Mouse (Mus musculus): ENCODE data around the gene Smarca2. TPM values are rescaled to one million over a fixed set of nuclear protein-coding genes. Genes with fewer than 3 reads are reported as not detected.
A peak's percentile ranks its signal among the peaks of the same experiment; 100 is the strongest.
"Not testable (repeated sequence)": the region's sequence is repeated elsewhere in the genome, so short reads cannot be mapped to it uniquely, and the experiment has no call there.

Gene Smarca2
- polyA plus RNA-seq, 1 experiment = 8.1 TPM

DNA sequence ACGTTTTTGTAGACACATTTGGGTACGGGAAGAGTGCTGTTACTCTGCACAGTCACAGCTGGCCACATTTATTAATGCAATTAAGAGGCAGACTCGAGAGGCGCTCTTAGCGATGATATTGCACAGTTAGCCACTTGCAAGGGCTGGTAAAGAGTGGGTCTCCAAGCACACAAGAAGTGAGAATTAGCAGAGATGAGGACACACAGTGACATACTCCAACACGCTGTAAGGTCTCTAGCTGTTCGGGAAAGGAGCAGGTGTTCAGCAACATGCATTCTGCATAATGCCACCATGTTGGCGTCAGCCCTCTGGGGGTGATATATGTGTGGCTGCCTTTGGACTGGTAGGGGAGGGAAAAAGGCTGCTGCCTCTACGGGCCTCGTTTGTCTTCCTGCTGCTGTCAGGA, 129.9 kb downstream of the Smarca2 start:
- 79% methylated on average over 10 of the region's 10 CpGs for WGBS

DNA sequence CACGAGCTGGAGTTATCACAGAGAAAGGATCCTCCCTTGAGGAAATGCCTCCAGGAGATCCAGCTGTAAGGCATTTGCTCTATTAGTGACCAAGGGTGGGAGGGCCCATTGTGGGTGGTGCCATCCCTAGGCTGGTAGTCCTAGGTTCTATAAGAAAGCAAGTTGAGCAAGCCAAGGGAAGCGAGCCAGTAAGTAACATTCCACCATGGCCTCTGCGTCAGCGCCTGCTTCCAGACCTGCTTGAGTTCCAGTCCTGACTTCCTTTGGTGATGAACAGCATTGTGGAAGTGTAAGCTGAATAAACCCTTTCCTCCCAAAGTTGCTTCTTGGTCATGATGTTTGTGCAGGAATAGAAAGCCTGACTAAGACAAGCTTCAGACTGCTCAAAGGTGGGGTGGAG, 140.2 kb downstream of the Smarca2 start:
- WGBS = 87% methylated on average over 4 of the region's 4 CpGs
- not testable (repeated sequence) for DNase-seq (ENCODE audit: low read depth, low spot score)

More for the DNA sequence above, 129.9 kb downstream of the Smarca2 start:
- no peak for DNase-seq (ENCODE audit: low read depth, low spot score)

DNA sequence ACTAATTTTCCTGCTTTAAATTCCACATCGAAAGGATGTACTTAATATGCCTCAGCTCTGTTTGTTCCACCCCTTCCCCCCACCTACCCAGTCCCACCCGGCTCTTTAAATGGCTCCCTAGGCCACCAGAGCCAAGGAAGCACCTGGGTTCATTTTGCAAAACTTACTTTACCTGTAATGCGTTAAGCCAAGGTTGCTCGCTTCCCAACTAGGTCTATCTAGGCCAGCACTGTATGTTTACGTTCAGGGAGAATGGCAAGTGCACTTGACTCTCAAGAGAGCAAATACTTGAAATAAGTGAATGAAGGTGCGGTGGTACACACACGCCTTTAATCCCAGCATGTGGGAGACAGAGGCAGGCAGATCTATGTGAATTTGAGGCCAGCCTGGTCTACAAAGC, 140.7 kb downstream of the Smarca2 start:
- WGBS = 94% methylated on average over 7 of the region's 7 CpGs
- no peak for DNase-seq (ENCODE audit: low read depth, low spot score)

DNA sequence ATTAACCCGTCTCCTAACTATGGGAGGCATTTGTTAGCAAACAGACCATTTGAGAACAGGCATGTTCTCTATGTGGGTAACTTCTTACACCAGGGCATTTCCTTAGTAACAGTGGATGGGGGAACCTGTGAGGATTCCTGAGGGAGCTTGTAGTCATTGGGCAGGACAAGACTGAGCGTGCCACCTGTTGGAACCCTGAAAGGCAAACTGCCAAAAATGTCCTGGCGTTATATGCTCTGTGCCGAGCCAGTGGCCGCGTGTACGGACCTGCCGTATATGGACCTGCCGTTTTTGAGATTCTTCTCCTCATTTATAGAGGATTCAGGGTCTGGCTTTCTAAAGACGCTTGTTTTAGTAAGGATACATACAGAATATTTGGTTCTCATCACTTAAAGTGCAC, 141.4 kb downstream of the Smarca2 start:
- no peak for DNase-seq (ENCODE audit: low read depth, low spot score)
- 61% methylated on average over 10 of the region's 10 CpGs for WGBS

DNA sequence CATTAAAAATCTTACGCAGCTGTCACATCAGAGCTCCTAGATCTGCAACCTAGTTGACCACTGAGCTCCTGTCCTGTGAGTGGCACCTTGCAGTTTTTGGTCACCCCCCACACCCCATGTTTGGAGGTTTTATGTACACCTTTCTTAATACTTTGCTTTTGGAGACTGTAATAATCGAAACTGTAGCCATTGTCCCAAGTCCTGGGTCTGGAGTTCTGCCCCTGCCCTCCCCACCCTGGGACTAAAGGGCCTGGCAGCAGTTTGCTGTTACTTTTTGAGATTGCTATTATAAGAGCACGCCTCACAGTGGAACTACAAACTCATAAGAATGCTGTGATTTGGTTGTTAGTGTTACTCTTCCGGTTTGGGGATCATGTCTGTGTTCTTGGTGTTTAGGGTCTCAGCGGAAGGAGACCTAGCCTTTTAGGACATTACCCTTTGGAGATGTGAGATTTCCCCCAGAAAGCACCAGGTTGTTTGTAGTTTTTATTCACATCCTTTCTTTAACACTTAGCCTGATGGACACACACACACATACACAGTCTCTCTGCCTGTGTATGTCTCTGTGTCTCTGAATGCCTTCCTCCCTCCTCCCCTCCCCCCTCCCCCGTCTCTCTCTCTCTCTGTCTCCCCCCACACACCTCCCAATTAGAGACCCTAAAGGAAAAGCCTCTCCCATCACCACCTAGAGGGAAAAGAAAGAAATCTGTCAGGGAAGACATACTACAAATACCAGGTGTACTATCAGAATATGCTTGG, 142.0 kb downstream of the Smarca2 start:
- WGBS = 38% methylated on average over 6 of the region's 6 CpGs
- no peak for DNase-seq (ENCODE audit: low read depth, low spot score)

DNA sequence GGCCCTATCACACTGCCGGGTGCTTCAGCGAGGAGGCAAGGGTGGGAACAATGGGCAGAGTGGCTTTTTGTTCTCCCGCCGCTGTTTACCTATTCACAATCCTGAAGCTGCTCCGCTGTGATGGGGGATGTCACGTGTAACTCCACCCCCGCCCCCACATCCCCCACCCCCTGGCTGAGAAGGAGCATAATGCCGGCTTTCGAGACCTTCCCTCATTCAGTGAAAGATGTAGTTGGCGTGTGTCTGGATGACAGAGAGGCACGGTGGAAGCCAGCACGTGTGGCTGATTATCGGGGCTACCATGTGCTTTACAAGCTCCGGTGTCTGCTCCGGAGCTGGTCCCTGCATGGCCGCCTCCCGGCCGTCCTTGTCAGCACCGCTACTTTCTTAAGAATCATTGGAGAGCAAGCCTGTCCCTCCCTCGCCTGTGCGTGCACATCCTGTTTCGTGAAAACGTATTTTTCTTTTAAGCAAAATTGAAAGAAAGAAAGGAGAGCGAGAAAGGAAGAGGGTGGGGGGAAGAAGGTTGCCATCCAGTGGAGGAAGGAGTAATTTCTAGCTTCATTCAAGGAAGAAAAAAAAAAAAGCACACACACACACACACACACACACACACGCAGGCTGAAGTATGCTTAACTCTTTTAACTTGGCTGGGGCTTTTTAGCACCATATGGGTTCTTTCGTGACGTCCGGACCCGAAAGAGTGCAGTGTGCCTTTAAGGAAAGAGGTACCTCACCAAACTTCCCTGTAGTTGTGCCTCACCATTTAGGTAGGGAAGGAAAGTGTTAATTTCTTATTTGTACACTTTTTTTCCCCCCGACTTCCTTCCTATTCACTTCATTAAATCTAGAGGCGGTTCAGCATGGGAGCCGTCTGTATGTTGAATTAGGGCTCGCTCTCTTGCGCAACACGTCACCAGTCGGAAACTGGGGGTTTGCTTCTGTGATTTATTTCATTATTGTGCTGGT, 143.0 kb downstream of the Smarca2 start:
- DNase-seq (ENCODE audit: low read depth, low spot score) = peak; percentile 33
- WGBS = under 1% methylated on average over 36 of the region's 36 CpGs

DNA sequence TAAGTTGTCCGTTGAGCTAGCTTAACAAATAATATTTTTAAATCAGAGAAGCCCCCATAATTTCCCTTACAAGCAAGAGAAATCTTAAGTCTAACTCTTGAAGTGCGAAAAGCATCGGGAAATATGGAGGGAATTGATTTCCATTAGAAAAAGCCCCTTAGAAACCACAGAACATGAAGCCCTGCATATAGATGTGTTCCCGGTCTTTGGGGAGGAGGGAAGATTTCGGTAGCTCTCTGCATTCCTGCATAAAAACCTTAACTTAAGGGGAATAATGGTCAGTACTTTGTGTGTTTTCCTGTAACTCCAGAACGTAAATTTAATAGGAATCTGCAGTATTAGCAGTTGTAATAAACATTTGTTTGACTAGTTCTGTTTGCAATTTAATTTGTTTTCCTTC, 143.8 kb downstream of the Smarca2 start:
- under 1% methylated on average over 6 of the region's 6 CpGs for WGBS
- peak; percentile 3 for DNase-seq (ENCODE audit: low read depth, low spot score)

DNA sequence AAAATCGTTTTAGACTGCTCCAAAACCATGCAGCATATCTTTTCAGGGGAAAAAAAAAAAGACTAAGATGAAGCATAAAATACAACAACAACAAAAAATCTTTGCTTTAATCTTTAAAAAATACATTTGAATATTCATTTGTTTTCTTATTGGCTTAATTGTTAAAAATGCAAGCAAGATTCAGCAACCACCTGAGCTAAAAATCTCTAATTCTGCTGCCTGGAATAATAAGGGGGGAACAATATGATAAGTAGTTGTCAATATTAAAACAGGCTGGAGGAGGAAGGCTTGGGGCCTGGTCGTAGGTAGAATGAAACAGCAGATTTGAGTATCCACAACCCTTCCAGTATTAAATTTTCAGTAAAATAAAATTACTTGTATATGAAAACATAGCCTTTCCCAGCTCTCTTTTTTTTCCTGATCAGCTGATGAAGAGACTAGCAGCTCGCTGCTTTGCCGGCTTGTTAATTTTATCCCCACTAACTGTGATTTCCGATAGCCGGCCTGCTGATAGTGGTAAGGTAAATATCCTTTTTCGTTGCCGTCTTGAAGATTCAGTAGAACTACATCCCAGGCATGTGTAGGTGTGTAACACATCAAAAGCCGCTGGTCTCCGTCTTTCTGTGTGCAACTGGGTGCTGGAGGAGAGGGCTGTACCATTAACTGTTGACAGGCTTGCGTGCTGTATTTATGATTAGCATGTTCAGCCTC, 144.7 kb downstream of the Smarca2 start:
- WGBS = 73% methylated on average over 11 of the region's 11 CpGs
- no peak for DNase-seq (ENCODE audit: low read depth, low spot score)

DNA sequence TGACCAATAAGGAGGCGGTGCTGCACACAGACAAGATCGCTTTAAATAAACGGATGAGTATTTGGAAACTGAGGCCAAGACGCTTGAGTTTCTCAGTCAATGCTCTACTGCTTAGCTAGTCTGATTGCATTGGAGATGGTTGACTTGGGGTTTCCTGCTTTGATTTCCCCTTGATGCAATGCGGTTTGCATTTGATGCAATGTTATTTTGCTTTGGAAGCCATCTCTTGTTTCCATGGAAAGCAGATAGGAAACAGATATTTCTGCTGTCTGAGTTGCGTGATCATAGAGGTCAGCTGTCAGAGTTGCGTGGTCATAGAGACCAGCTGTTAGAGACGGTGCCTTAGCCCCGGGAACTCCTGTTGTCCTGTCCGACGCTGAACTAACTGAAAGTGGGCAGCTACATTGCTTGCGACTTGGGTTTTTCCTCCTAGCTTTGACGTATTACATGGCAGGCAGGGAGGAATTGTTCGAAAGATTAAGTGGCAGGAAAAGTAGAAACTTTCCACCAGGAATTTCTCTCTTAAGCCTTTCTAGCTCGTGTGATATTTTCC, 147.8 kb downstream of the Smarca2 start:
- 82% methylated on average over 15 of the region's 15 CpGs for WGBS
- DNase-seq (ENCODE audit: low read depth, low spot score) = no peak

DNA sequence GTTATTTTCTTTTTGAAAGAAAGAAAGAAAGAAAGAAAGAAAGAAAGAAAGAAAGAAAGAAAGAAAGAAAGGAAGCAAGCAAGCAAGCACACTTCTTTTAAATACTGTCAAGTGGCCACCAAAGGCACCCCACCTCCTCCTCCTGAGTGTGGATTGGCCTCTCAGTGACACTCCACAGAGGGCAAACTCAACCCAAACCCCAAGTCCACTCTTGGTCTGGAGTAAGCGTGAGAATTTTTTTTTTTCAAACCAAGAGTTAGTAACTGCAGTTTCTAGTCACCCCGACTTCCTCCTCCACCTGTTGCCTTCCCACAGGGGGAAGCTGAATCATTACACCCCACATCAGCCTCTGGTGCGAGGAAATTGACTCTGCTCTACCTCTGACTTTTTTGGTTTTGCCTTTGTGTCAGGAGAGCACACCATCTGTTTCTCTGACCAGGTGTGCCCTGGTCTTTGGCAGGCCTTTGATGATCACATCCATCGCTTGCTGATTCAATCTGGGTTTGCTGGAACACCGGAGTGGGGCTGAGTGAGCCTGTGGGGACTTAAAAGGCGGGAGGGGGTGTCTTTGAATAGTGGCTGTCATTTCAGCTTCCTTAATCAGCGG, 148.5 kb downstream of the Smarca2 start:
- 87% methylated on average over 7 of the region's 7 CpGs for WGBS
- DNase-seq (ENCODE audit: low read depth, low spot score) = no peak

DNA sequence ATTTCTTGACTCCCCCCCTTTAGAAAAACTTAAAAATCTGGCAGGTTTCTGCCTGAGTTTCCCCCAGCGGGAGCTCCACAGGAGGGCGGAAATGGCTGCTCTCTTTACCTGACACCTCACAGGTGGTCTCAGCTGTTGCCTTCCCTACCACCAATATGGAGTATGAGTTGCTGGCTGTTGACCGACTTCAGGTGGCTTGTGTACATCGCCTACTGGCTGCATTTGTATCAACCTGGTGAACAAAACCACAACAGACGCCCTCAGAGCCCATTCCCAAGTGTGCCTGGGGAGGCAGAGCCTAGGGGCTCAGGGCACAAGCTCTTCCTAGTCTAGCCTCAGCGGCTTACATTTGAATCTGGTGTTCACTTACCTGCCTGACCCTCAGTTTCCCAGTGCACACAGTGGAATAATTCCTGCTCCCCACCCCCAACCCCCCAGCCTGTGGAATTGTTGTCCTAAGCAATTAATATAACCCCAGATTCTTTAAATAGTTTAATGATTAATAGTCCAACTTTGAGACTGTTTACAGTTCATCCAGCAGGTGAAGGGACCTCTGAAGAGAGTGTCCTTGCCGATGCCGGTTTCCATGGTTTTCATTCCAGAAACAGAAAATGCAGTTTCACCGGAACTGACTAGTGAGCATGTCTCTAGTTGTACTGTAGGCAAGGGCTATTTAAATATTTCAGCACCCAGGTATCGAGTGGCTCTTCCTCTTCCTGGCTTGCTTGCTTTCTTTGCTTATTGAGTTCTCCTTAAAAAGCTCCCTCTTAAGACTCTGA, 149.4 kb downstream of the Smarca2 start:
- no peak for DNase-seq (ENCODE audit: low read depth, low spot score)
- 74% methylated on average over 10 of the region's 10 CpGs for WGBS

DNA sequence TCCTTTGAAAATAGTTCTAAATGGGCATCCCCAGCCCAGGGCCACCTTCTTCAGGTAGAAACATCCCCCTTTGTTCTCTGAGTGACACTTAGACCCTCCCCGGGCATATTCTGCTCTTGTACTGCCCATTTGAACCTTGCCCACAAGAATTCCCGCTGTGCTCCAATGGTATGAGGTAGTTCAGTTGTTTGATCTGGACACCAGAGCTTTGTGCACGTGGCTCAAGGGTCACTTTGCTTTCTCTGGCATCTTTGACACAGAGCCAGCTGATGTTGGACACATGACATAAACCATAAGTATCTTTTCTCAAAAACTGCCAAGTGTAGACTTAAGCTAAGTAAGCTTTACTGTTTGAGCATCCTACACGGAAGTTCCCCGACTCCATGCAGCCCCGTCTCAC, 151.1 kb downstream of the Smarca2 start:
- no peak for DNase-seq (ENCODE audit: low read depth, low spot score)
- 71% methylated on average over 6 of the region's 6 CpGs for WGBS

DNA sequence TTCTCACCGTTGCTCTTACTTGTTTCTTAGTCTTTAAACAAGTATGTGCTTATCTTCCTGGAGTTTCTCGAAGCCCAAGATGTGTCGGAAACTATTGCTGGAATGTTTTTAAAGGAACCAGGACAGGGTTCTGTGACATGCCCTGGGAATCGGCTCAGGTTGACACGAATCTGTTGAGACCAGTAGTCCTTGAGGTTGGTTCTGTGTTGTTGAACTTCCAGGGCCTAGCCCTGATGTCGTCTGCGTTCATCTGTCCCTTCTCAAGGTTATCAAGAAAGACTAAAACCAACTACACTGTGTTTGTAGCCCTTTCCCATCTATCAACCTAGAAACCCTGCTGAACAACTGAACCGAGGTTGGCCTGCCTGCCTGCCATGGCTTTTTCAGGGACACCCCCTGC, 151.5 kb downstream of the Smarca2 start:
- no peak for DNase-seq (ENCODE audit: low read depth, low spot score)
- 83% methylated on average over 8 of the region's 8 CpGs for WGBS

DNA sequence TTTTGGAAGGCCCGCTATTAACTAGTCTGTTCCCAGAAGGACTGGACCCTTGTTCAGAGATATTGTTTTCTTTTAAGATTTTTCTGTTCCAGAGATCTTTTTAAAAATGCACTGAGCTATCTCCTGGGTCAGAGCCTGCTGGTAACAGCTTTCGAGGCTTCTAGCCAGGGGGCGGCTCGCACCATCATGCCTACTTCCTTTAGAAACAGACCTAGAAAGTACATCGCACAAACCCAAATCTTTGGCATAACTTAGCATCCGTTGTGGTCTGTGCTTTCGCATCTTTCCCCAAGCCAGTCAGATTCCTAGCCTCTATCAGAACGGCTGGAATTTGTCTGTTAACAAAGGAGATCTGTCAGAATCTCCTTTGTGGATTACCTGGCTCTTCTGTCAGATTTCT, 153.3 kb downstream of the Smarca2 start:
- no peak for DNase-seq (ENCODE audit: low read depth, low spot score)
- WGBS = 83% methylated on average over 8 of the region's 8 CpGs

DNA sequence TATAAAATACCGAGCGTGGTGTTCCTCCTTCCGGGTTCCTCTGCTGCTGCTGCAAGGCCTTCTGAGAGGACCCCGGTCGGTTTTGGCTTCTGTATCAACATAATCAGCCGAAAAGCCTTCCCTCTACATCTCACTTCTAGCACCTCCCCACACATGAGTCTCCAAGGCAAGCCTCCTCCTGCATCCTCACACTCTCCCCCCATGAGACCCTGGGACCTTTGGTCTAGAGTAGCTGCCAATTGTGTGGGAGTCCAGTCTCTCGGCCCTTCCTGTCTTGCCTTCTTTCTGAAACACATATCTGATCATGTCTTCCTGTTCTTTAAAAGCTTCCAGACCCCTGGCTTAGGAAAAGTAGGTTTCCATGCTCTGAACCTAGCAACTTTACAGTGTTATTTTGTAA, 153.8 kb downstream of the Smarca2 start:
- DNase-seq (ENCODE audit: low read depth, low spot score) = no peak
- 73% methylated on average over 7 of the region's 7 CpGs for WGBS

DNA sequence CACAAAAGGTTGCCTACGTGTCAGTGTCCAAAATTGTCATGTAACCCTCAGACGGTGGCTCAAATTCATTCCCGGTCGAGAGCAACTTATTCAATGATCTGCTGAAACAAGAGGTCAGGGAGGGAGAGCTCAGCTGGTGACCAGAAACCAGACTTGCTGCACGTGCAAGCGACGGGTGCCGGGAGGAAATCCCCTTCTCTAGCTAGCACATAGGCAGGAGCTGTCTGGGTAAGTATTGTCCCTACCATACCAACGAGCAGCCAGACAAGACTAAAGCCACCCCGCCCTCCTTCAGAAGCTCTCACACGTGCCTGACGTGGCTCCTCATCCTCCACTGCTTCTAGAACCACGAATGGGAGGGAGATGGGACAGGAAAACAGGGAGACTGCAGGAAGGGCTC, 154.4 kb downstream of the Smarca2 start:
- WGBS = 76% methylated on average over 13 of the region's 13 CpGs
- no peak for DNase-seq (ENCODE audit: low read depth, low spot score)

DNA sequence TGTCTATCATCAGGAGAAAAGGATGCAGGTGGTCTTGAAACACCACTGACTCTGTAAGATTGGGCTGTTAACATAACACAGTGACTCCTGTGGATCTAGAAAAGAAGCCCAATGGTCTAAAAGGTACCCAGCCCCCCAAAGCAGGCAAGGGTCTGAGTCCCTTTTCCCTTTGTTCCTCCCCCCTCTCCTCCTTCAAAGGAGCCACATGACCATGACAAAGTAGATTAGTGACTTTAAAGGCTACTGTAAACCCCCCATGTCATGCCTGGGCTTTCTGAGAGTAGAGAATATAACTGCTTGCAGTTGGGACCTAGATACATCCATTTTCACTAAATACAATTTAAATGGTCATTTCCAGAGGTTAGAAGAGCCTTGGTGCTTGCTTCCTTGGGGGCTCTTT, 156.4 kb downstream of the Smarca2 start:
- DNase-seq (ENCODE audit: low read depth, low spot score) = no peak

DNA sequence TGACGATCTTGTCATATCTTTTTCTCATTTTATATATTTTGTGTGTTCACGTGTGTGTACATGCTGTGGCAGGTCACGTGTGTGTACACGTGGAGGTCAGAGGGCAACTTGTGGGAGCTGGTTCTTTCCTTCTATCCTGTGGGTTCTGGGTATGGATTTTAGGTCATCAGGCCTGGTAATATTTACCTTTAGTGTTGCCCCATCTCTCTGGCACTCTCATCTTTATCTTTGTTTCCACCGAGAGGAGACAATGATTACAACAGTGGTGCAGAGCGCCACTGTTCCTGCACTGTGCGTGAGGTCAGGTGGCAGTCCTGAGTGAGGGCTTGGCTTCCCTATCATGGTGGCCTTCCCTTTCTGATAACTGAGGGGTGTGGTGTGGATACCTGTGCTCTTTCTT, 160.6 kb downstream of the Smarca2 start:
- WGBS = 89% methylated on average over 7 of the region's 7 CpGs
- DNase-seq (ENCODE audit: low read depth, low spot score) = no peak

DNA sequence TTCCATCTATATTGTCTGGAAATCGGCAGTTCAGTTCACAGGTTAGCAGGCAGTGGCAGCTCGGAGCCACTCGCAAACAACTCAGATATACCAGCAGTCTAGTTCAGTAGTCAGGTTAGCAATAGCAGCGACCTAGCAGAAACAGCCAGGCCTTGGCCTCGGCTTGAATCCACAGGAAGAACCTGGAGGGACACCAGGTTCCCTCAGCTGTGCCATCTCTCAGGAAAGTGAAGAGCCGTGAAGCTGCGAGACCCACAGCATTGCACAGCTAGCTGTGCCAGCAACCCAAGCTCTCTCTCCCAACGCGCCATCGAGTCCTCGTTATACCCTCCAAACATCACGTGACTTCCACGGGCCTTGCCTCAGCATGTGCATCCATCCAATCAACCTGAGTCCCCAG, 162.6 kb downstream of the Smarca2 start:
- DNase-seq (ENCODE audit: low read depth, low spot score) = no peak
- WGBS = 95% methylated on average over 13 of the region's 13 CpGs

Measured in large intestine, adult 2 months (tissue).